Mouse (Mus musculus): ENCODE data around the gene Sfswap. TPM values are rescaled to one million over a fixed set of nuclear protein-coding genes. Genes with fewer than 3 reads are reported as not detected.

The Sfswap gene
- polyA plus RNA-seq, 1 experiment from 2014 or later, result 57.7 TPM

- Histone ChIP-seq H3K9ac (replicated peaks) (no peak overlapping the region), H3K4me3 (replicated peaks) (no peak overlapping the region), H3K36me3 (peaks cover 48% of the 10 kb centered on the region), H3K4me2 (replicated peaks) (no peak overlapping the region), H3K9me3 (no peaks in the 10 kb centered on the region), H3K27me3 (no peaks in the 10 kb centered on the region), H3K4me1 (replicated peaks) (no peaks in the 10 kb centered on the region), H3K27ac (no peak overlapping the region)
- WGBS, result 93% methylated on average over 2 of the region's 2 CpGs
- no peak for ATAC-seq
These were observed 33.5 kb downstream of the Sfswap start for GRCm38 (mm10) chr5:129534500-129534899.

DNA sequence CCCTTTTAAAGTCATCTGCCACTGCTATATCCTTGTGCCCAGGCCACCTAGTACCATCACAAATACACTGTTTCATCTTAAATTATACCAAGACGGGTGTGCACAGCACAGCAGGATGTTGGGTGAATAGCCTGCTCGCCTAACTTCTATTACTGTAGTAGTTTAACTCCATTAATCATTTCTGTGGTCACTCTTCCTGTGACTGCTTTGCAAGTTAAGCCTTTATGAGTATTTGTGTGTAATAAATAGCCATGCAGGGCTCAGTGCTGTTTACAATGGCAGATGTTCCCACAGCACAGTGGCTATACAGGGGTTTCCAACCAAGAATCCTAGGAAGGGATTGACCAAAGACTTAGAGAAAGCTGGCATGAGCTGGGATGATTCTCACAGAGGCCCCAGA lies 34.0 kb downstream of the Sfswap start:
- Histone ChIP-seq H3K36me3 (peaks cover 48% of the 10 kb centered on the region), H3K4me2 (replicated peaks) (no peak overlapping the region), H3K4me1 (replicated peaks) (no peaks in the 10 kb centered on the region), H3K27ac (no peak overlapping the region), H3K4me3 (replicated peaks) (no peak overlapping the region), H3K9me3 (no peaks in the 10 kb centered on the region), H3K9ac (replicated peaks) (no peak overlapping the region), H3K27me3 (no peaks in the 10 kb centered on the region)
- WGBS, result 94% methylated on average over 2 of the region's 2 CpGs
- ATAC-seq, result no peak

- H3K9me3 ChIP-seq, result no peaks in the 10 kb centered on the region
- no peak overlapping the region for H3K9ac ChIP-seq (replicated peaks)
- peaks cover 50% of the 10 kb centered on the region for H3K36me3 ChIP-seq
- H3K27ac ChIP-seq, result no peak overlapping the region
- H3K27me3 ChIP-seq, result no peaks in the 10 kb centered on the region
- WGBS, result 100% methylated on average over 3 of the region's 3 CpGs
- H3K4me1 ChIP-seq (replicated peaks), result no peaks in the 10 kb centered on the region
- no peak overlapping the region for H3K4me2 ChIP-seq (replicated peaks)
- ATAC-seq, result no peak
- no peak overlapping the region for H3K4me3 ChIP-seq (replicated peaks)
These were observed 34.4 kb downstream of the Sfswap start for GRCm38 (mm10) chr5:129535431-129535830.

GRCm38 (mm10) chr5:129538826-129539225 lies 37.8 kb downstream of the Sfswap start:
- no peak overlapping the region for H3K27ac ChIP-seq
- ATAC-seq, result no peak
- H3K27me3 ChIP-seq, result no peaks in the 10 kb centered on the region
- H3K36me3 ChIP-seq, result peaks cover 67% of the 10 kb centered on the region
- H3K9me3 ChIP-seq, result no peaks in the 10 kb centered on the region
- H3K9ac ChIP-seq (replicated peaks), result no peak overlapping the region
- WGBS, result 92% methylated on average over 4 of the region's 4 CpGs
- H3K4me3 ChIP-seq (replicated peaks), result no peak overlapping the region
- no peaks in the 10 kb centered on the region for H3K4me1 ChIP-seq (replicated peaks)
- H3K4me2 ChIP-seq (replicated peaks), result no peak overlapping the region

- no peak for ATAC-seq
- no peaks in the 10 kb centered on the region for H3K27me3 ChIP-seq
- H3K4me3 ChIP-seq (replicated peaks), result no peak overlapping the region
- 87% methylated on average over 3 of the region's 3 CpGs for WGBS
- no peaks in the 10 kb centered on the region for H3K4me1 ChIP-seq (replicated peaks)
- no peaks in the 10 kb centered on the region for H3K9me3 ChIP-seq
- H3K9ac ChIP-seq (replicated peaks), result no peak overlapping the region
- no peak overlapping the region for H3K27ac ChIP-seq
- H3K4me2 ChIP-seq (replicated peaks), result no peak overlapping the region
- H3K36me3 ChIP-seq, result peaks cover 82% of the 10 kb centered on the region
These were observed 41.2 kb downstream of the Sfswap start for GRCm38 (mm10) chr5:129542236-129542635.

GRCm38 (mm10) chr5:129545787-129546186 lies 44.8 kb downstream of the Sfswap start:
- no peak for ATAC-seq
- WGBS, result 95% methylated on average over 9 of the region's 9 CpGs
- Histone ChIP-seq H3K4me2 (replicated peaks) (no peak overlapping the region), H3K9me3 (no peaks in the 10 kb centered on the region), H3K4me1 (replicated peaks) (no peaks in the 10 kb centered on the region), H3K4me3 (replicated peaks) (no peak overlapping the region), H3K27ac (no peak overlapping the region), H3K27me3 (no peaks in the 10 kb centered on the region), H3K9ac (replicated peaks) (no peak overlapping the region), H3K36me3 (peaks cover 95% of the 10 kb centered on the region)

DNA sequence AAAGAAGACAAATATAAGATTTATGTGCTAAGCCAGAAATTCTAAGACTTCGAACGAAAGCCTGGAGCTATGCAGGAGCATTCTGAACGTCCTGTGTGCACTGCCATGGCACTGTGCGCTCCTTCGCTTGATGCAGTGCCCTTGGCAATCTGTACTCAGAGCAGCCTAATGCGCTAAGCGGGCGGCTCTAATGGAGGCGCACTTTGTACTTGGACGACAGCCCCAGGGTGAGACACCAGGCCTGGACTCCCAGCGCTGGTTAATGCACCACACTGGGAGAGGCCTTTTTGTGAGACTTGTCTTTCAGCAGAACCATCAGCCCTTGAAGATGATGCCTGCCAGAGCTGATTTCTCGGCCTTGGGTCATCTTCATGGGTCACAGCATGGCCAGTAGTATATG lies 48.7 kb downstream of the Sfswap start:
- 92% methylated on average over 12 of the region's 12 CpGs for WGBS
- Histone ChIP-seq H3K4me2 (replicated peaks) (no peak overlapping the region), H3K9me3 (no peaks in the 10 kb centered on the region), H3K9ac (replicated peaks) (no peak overlapping the region), H3K4me3 (replicated peaks) (no peak overlapping the region), H3K36me3 (peaks cover 95% of the 10 kb centered on the region), H3K4me1 (replicated peaks) (no peaks in the 10 kb centered on the region), H3K27ac (no peak overlapping the region), H3K27me3 (no peaks in the 10 kb centered on the region)
- ATAC-seq, result no peak

DNA sequence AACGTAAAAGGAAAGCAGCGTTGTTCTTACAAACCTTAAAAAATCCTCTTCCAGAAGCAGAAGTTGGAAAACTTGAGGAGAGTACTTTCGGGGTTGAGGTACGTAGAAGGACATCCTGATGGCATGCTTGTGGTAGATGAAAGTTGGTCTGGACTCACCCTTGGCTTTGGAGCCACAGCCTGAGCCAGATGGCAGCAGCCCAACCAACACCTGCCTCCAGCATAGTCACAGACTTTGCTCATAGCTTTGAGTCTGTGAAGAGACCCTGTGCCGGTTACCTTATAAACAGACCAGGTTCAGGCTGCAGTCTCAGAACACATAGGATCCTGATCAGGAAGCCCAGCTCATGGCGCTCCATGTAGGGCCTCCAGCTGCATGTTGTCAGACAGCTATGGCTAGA lies 49.8 kb downstream of the Sfswap start:
- Histone ChIP-seq H3K36me3 (peaks cover 99% of the 10 kb centered on the region), H3K27ac (no peak overlapping the region), H3K27me3 (no peaks in the 10 kb centered on the region), H3K4me2 (replicated peaks) (no peak overlapping the region), H3K4me1 (replicated peaks) (no peaks in the 10 kb centered on the region), H3K9ac (replicated peaks) (no peak overlapping the region), H3K9me3 (no peaks in the 10 kb centered on the region), H3K4me3 (replicated peaks) (no peak overlapping the region)
- ATAC-seq, result no peak
- 93% methylated on average over 6 of the region's 6 CpGs for WGBS

GRCm38 (mm10) chr5:129551991-129552390 lies 51.0 kb downstream of the Sfswap start:
- Histone ChIP-seq H3K4me2 (replicated peaks) (no peak overlapping the region), H3K27me3 (no peaks in the 10 kb centered on the region), H3K36me3 (peaks cover 99% of the 10 kb centered on the region), H3K4me1 (replicated peaks) (no peaks in the 10 kb centered on the region), H3K9me3 (no peaks in the 10 kb centered on the region), H3K27ac (no peak overlapping the region), H3K9ac (replicated peaks) (no peak overlapping the region), H3K4me3 (replicated peaks) (no peak overlapping the region)
- no peak for ATAC-seq
- WGBS, result 95% methylated on average over 2 of the region's 2 CpGs

DNA sequence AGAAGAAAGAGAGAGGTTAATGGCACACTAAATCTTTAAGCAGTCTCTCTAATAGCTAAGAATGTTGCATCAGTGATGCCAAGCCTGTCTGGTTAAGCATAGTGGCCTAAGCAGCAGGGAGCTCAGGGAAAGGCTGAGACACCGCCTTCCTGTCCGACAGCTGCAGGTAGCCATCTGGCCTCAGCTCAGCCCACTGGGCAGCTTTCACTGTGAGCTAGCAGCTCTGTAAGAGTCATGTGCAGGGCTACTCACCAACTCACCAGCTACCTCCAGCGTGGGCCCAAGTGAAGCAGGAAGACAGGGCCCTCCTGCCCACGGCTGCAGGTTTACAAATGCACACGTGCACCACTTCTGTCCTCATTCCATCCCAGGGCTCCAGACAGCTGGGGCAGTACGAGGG lies 52.6 kb downstream of the Sfswap start:
- Histone ChIP-seq H3K9me3 (no peaks in the 10 kb centered on the region), H3K4me1 (replicated peaks) (no peaks in the 10 kb centered on the region), H3K4me3 (replicated peaks) (no peak overlapping the region), H3K27me3 (no peaks in the 10 kb centered on the region), H3K27ac (no peak overlapping the region), H3K36me3 (peaks cover 98% of the 10 kb centered on the region), H3K9ac (replicated peaks) (no peak overlapping the region), H3K4me2 (replicated peaks) (no peak overlapping the region)
- no peak for ATAC-seq
- 96% methylated on average over 6 of the region's 6 CpGs for WGBS

DNA sequence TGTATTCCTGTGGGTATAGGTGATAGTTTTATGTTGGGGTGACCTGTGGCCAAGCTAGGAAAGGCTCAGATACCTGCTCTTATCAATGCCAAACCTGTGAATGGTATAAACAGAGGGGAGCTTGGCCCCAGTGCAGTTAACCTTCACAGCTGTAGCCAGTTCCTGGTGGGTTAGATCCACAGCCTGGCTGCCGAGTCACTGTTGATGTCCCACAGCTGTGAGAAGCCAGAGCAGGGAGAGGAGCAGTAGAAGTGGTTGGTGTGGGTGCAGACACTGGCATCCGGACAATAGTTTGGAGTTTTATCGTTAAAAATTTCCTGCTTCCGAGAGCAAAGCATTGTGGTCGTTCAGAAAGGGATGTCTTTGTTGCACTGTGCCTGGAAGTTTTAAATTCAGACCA lies 57.6 kb downstream of the Sfswap start:
- H3K4me2 ChIP-seq (replicated peaks), result no peak overlapping the region
- 87% methylated on average over 5 of the region's 5 CpGs for WGBS
- H3K9me3 ChIP-seq, result no peaks in the 10 kb centered on the region
- H3K36me3 ChIP-seq, result peaks cover 94% of the 10 kb centered on the region
- H3K9ac ChIP-seq (replicated peaks), result no peak overlapping the region
- no peaks in the 10 kb centered on the region for H3K27me3 ChIP-seq
- no peaks in the 10 kb centered on the region for H3K4me1 ChIP-seq (replicated peaks)
- no peak overlapping the region for H3K27ac ChIP-seq
- no peak overlapping the region for H3K4me3 ChIP-seq (replicated peaks)
- no peak for ATAC-seq

GRCm38 (mm10) chr5:129559283-129559682 lies 58.3 kb downstream of the Sfswap start:
- Histone ChIP-seq H3K9me3 (no peaks in the 10 kb centered on the region), H3K27ac (no peak overlapping the region), H3K27me3 (no peaks in the 10 kb centered on the region), H3K4me1 (replicated peaks) (no peaks in the 10 kb centered on the region), H3K4me3 (replicated peaks) (no peak overlapping the region), H3K9ac (replicated peaks) (no peak overlapping the region), H3K36me3 (peaks cover 93% of the 10 kb centered on the region), H3K4me2 (replicated peaks) (no peak overlapping the region)
- 71% methylated on average over 11 of the region's 11 CpGs for WGBS
- no peak for ATAC-seq

GRCm38 (mm10) chr5:129562342-129562741 lies 61.3 kb downstream of the Sfswap start:
- H3K27ac ChIP-seq, result no peak overlapping the region
- no peak overlapping the region for H3K4me3 ChIP-seq (replicated peaks)
- no peak for ATAC-seq
- H3K4me1 ChIP-seq (replicated peaks), result no peaks in the 10 kb centered on the region
- 92% methylated on average over 8 of the region's 8 CpGs for WGBS
- no peak overlapping the region for H3K4me2 ChIP-seq (replicated peaks)
- no peaks in the 10 kb centered on the region for H3K9me3 ChIP-seq
- no peak overlapping the region for H3K9ac ChIP-seq (replicated peaks)
- no peaks in the 10 kb centered on the region for H3K27me3 ChIP-seq
- H3K36me3 ChIP-seq, result peaks cover 92% of the 10 kb centered on the region

All from midbrain, embryonic 13.5 days (tissue).